Mouse (Mus musculus): ENCODE results near the gene Olfr874.
"Not testable (repeated sequence)": the region's sequence is repeated elsewhere in the genome, so short reads cannot be mapped to it uniquely, and the experiment has no call there.

Gene Olfr874

DNA sequence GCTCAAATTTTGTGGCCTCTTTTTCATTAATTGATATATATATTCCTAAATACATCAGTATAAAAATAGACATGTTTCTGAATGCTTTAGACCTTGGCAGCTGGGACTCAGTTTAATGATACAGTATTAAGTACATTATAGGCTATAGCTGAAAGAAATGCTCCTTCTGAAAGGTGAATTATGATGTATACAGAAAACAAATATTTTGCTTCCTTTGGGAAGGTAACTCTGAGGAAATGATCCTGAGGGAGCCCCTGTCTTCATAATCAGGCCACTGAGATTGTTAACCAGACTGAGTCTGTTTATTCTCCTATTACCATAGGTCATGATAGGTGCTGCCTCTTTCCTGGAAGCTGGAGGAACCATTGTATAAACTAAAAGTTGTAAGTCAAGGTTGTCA is at the start of gene Olfr874:
Gene Olfr874 (plus strand): TSS at position 301 of the 400 bp plus-strand sequence.
- in situ Hi-C loops (cut with MboI; ENCODE audit: low pct_unique_long_range_greater_than_20kb in 1 of 2, low sequenced_read_pairs in 2 of 2, unreplicated experiment in 1 of 2), result no loop called here

DNA sequence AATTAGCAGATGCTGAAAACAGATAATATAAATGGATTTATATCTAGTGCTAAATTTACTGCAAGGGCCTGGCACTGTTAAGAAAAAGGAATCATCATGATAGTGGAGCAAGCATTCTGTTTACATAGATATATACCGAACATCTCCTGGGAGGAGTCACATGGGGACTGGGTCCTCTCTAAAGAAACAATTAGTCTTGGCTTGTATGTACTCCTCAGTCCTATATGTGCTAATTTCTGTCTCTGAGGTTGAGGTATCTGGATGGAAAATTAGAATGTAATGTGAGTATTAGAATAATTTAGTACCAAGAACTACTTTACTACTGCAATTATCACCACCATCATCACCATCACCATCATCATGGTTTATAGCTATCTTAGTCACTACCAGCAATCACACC is 28.8 kb upstream of the Olfr874 start, which contains the start of gene Olfr160:
Gene Olfr160 (minus strand): TSS at position 101 of the 400 bp plus-strand sequence.
- in situ Hi-C loops (cut with MboI; ENCODE audit: low pct_unique_long_range_greater_than_20kb in 1 of 2, low sequenced_read_pairs in 2 of 2, unreplicated experiment in 1 of 2), result no loop called here

DNA sequence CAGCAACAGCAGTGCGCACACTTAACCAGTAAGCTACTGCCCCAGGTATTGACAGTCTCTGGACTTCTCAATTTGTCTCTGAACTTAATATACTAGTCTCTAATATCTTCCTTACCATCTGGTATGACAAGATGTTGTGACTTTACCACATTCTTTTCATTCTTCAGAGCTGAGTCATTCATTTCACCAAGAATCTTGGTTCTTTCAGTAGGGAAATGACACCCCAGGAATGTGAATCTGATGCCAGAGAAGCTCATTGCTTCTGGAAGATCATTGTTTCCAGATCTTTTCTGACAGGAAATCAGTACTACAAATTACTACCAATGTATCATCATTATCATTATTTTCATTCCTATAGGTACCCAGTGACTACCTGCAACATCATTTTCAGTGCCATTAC is 10.6 kb upstream of the Olfr874 start:
- in situ Hi-C loops (cut with MboI; ENCODE audit: low pct_unique_long_range_greater_than_20kb in 1 of 2, low sequenced_read_pairs in 2 of 2, unreplicated experiment in 1 of 2), result no loop called here

DNA sequence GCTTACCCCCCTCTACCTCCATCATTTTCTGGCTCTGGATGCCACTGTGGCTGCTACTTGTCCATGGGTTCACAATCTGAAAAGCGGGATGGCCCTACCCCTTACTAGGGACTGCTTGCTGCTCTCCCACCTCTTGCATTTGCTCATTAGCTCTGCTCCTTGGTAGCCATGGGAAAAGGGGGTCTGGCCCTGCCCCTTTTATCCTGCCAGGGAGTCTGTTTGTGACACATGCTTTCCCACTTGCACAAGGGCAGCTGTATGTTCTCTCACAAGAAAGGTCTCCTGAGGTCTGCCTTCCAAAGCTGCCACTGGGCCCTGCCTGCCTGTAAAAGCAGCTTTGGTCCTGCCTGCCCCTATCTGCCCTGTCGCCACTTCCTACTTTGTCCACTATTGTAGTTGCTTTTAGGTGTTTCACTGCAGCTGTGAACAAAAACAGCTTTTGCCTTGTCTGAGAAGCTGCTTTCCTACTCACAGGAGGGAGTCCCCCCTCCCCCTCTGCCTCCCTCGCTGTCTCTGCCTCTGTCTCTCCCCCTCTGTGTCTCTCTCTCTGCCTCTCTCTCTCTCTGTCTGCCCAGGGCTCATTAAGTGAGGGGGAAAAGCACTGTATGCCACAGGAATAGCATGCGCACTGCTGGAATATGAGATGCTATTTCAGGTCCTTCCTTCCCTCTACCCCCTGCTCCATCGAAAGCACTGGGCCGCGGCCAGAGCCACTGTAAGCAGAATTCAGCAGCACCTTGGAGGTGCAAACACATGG is 5.6 kb downstream of the Olfr874 start:
- in situ Hi-C loops (cut with MboI; ENCODE audit: low pct_unique_long_range_greater_than_20kb in 1 of 2, low sequenced_read_pairs in 2 of 2, unreplicated experiment in 1 of 2), result no loop called here

DNA sequence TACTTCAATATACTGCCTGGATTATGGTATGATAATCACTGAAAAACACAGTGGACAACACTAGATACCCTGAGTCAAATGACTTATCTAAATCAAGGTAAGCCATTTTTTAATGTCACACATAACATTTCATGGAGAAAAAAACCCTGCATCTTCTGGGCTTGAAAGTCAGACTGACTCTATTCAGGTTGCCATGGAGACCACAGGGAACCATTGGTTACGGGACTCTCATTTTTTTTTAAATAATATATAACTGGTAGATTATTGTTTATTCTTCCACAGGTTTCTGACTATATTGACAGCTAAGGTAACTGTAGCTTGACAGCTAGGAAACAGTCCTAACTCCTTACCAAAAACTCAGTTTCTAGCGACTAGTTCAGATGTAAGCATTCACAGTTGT is 6.6 kb downstream of the Olfr874 start:
- in situ Hi-C loops (cut with MboI; ENCODE audit: low pct_unique_long_range_greater_than_20kb in 1 of 2, low sequenced_read_pairs in 2 of 2, unreplicated experiment in 1 of 2), result no loop called here

DNA sequence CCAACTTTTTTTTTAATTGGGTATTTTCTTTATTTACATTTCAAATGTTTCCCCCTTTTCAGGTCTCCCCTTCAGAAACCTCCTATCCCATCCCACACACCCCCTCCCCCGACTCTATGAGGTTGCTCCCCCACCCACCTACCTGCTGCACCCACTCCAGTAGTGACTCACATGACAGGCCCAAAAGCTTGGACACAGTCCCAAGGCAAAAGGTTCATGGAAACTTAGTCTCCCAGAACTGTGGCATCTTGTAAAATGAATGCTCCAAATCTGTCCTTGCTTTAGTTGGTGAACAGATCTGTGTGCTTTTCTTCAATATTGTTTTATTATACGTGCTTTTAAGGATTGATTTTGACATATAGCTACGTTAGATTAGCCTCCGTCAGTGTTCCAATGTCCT is 7.1 kb downstream of the Olfr874 start:
- in situ Hi-C loops (cut with MboI; ENCODE audit: low pct_unique_long_range_greater_than_20kb in 1 of 2, low sequenced_read_pairs in 2 of 2, unreplicated experiment in 1 of 2), result no loop called here

DNA sequence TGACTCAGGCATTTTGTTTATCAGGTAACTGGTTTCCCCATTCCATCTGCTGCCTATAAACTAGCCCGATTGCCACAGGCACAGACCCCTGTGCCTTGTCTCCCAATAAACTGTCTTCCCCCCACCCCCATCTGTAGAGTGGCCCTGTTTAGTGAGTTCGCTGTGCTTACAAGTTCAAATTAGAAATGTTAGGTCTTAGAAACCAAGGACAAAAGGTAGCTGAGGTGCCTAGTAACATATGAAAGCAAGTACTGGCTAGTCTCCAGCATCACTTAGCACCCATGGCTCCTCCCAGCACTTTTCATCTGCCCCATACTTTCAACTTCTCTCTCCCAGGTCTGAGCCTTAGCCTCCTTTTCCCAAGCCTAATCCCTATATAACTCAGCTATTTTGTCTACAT is 16.8 kb downstream of the Olfr874 start:
- in situ Hi-C loops (cut with MboI; ENCODE audit: low pct_unique_long_range_greater_than_20kb in 1 of 2, low sequenced_read_pairs in 2 of 2, unreplicated experiment in 1 of 2), result no loop called here

DNA sequence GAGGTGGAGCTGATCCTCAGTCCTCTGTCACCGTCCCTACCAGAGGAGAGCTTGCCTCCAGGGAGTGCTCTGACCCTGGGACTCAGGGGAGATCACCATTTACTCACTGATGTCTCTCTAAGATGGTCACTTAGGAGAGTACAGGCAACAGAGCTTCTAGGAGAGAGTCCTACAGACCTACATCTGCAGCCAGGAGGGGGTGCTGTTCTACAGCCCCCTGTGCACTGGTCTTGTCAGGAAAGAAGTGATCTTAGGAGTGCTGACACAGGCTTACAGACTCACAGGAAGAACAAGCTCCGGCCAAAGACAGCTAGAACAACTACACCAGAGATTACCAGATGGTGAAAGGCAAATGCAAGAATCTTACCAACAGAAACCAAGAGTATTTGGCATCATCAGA is 17.6 kb downstream of the Olfr874 start:
- in situ Hi-C loops (cut with MboI; ENCODE audit: low pct_unique_long_range_greater_than_20kb in 1 of 2, low sequenced_read_pairs in 2 of 2, unreplicated experiment in 1 of 2), result no loop called here

DNA sequence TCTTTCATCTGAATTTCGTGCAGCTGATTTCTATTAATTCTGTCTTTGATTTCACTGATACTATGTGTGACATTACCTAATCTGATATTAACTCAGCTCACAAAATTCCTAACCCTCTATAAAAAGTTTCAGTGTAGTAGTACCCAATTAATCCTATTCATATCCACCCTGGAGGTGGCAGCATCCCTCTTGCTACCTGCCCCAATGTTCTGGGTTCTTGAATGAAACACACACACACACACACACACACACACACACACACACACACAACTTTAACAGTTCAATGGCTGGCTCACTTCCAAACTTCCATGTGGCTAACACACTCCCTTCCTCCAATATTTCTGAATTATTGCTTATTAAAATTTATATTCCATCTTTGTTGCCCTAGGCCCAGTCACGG is 25.8 kb downstream of the Olfr874 start:
- in situ Hi-C loops (cut with MboI; ENCODE audit: low pct_unique_long_range_greater_than_20kb in 1 of 2, low sequenced_read_pairs in 2 of 2, unreplicated experiment in 1 of 2), result no loop called here

DNA sequence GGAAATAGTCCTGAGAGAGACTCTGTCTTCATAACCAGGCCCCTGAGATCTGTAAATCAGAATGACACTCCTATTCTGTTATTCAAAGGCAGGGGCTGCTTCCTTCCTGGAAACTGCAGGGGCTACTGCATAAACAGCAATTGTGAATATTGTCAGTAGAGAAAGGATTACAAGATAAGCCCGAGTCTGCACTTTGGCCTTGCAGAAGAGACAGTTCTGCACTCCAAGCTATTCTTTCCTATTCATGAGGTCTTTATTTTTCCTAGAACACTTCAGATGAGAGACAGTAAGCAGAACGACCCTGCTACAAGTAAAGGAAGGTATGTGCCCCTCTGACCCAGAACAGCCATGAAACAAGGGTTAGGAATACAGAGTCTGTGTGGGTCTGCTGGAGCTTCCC is 26.9 kb downstream of the Olfr874 start, which contains the start of gene Olfr875:
Gene Olfr875 (plus strand): TSS at position 99 of the 400 bp plus-strand sequence.
- in situ Hi-C loops (cut with MboI; ENCODE audit: low pct_unique_long_range_greater_than_20kb in 1 of 2, low sequenced_read_pairs in 2 of 2, unreplicated experiment in 1 of 2), result no loop called here

DNA sequence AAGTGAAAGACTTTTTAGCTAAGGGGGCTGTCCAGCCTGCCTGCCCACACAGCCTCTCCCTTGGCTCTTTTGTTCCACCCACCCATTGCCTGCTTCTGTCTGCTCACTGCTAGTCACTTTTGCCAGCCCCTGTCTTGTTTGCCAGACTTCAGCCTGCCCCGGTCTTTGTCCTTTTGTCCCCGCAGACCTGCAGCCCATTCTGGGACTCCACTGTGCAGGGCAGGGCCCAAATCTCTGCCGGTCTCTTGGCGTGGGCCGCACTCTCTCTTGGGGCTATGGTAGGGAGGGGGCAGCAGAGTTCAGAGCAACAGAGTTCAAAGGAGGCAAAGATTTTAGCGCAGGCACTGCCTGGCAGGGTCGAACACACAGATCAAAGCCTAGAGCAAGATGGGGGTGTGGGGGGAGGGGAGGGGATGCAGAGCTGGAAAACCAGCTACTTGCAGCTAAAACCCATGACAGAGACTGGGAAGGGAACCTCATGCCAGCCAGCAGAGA is 37.9 kb downstream of the Olfr874 start:
- in situ Hi-C loops (cut with MboI; ENCODE audit: low pct_unique_long_range_greater_than_20kb in 1 of 2, low sequenced_read_pairs in 2 of 2, unreplicated experiment in 1 of 2), result no loop called here

DNA sequence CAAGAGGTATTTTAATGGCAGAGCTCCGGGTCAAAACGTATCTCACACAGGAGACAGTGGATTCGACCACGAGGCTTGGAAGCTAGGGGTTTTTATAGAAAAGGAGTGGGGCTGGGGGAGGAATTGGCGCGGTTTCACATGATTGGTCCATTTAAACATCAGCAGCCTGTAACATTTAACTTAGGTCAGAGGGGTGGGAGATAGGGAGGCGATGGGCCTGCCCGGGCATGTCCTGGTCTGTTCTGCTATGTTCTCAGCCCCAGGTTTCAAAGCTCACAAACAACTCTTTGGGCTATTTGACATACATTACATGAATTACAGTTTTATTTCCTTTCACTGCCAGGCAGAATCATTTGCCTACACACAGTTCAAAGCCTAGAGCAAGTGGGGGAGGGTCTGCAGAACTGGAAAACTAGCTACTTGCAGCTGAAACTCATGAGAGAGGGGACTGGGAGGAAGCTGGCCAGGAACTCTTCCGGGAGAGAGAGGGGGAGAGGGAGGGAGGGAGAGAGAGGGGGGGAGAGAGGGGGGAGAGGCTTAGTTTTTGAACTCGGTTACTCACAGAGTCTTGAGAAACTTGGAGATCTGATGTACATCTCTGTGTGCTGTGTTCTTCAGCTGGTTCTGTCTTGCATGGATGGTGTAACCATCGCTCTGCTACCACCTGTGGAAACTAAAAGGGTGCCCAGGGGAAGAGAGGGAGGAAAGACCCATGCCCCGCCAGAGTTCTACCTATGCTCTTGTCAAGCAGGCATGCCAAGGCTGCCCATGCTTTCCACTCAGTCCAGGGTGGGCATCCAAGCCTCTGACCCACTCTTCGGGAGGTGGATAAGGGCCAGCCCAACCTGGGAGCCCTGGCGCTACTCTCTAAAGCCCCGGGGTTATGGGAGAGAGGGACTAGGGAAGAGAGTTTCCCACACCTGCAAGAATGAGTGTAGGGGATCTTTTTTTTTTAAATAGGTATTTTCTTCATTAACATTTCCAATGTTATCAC is 38.8 kb downstream of the Olfr874 start:
- in situ Hi-C loops (cut with MboI; ENCODE audit: low pct_unique_long_range_greater_than_20kb in 1 of 2, low sequenced_read_pairs in 2 of 2, unreplicated experiment in 1 of 2), result not testable (repeated sequence)

DNA sequence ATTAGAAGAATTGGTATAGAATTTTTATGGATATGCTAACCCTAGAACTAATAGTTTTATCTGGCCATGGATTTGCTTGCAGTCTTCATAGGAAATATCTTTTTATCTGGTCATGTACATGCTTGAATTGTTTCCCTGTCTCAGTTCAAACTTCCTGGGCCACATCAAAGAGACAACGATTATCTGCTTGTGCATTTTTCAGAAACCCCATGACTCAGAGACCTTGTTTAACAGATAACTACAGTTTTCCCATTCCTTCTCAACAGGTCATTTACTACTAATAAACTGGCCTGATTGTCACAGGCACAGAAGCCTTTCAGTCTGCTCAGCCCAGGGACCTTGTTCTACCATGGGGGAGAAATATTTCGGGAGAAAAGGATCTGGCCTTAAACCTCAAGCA is 41.5 kb downstream of the Olfr874 start:
- in situ Hi-C loops (cut with MboI; ENCODE audit: low pct_unique_long_range_greater_than_20kb in 1 of 2, low sequenced_read_pairs in 2 of 2, unreplicated experiment in 1 of 2), result no loop called here

Measured in mouse embryonic stem cell (cell line).